Mouse (Mus musculus) liver, postnatal 0 days (tissue): ENCODE data around the gene Pcdh8. TPM values are rescaled to one million over a fixed set of nuclear protein-coding genes. Genes with fewer than 3 reads are reported as not detected.
A peak's percentile ranks its signal among the peaks of the same experiment; 100 is the strongest.

ENCODE experiments used
- ATAC-seq: fragments of 200-750 bp; cut with Nextera tagmentation; 2 replicates; pipeline ENCODE4 v1.8.0; 2017; ENCODE audit warnings: mild to moderate bottlenecking, moderate library complexity
- DNase-seq: peaks from one replicate; pipeline ENCODE4 v3.0.0-alpha.2; 2016
- H3K27ac ChIP-seq: fragments of 300-500 bp; sonication (generic); 2 replicates; pipeline ENCODE4 v1.5.1; 2014; ENCODE audit warnings: antibody characterized with exemption, moderate library complexity, mild to moderate bottlenecking, low read depth
- H3K27me3 ChIP-seq: fragments of 300-500 bp; sonication (generic); 2 replicates; pipeline ENCODE4 v1.6.1; 2014; ENCODE audit warnings: low read length, control low read depth, mixed read lengths; ENCODE audit not compliant: insufficient read depth
- H3K36me3 ChIP-seq: fragments of 300-500 bp; sonication (generic); replicated peaks from 2 replicates; pipeline ENCODE4 v1.6.1; 2014; ENCODE audit warnings: mild to moderate bottlenecking, control low read depth, low read length, moderate library complexity, mixed read lengths; ENCODE audit not compliant: insufficient read depth
- H3K4me1 ChIP-seq: fragments of 300-500 bp; sonication (generic); 2 replicates; pipeline ENCODE4 v1.6.1; 2014; ENCODE audit warnings: antibody characterized with exemption, mild to moderate bottlenecking, control low read depth; ENCODE audit not compliant: insufficient read depth
- H3K4me2 ChIP-seq: fragments of 300-500 bp; sonication (generic); 2 replicates; pipeline ENCODE4 v1.6.1; 2014; ENCODE audit warnings: low read depth, mild to moderate bottlenecking, low read length, moderate library complexity, mixed read lengths
- H3K4me3 ChIP-seq: fragments of 300-500 bp; sonication (generic); 2 replicates; pipeline ENCODE4 v1.5.1; 2014; ENCODE audit warnings: low read depth, low read length
- H3K9ac ChIP-seq: fragments of 300-500 bp; sonication (generic); replicated peaks from 2 replicates; pipeline ENCODE4 v1.6.1; 2014; ENCODE audit warnings: mild to moderate bottlenecking, moderate library complexity
- H3K9me3 ChIP-seq: fragments of 300-500 bp; sonication (generic); 2 replicates; pipeline ENCODE4 v1.6.1; 2016; ENCODE audit warnings: mild to moderate bottlenecking, control low read depth, low read length, mixed read lengths
- CTCF ChIP-seq: sonication (generic); IDR thresholded peaks from 2 replicates; pipeline ENCODE4 v1.5.1; 2016; ENCODE audit warnings: antibody characterized with exemption, low read depth
- EP300 ChIP-seq: IDR thresholded peaks from 2 replicates; pipeline ENCODE4 v1.6.1; 2016; ENCODE audit warnings: antibody characterized with exemption, low read depth, mild to moderate bottlenecking
- WGBS: fragments of 180-500 bp; shearing (Covaris S2); extraction: QIAGEN DNeasy Blood & Tissue Kit; methylation state at CpG from one replicate; pipeline ENCODE4 v1.1.7; 2014; ENCODE audit not compliant: insufficient replicate concordance; 5-methylcytosine and 5-hydroxymethylcytosine counted together
- microRNA counts: library from miRNA; unstranded; fragments of <30 nt; microRNA quantifications from one replicate; lab custom pipeline; 2015
- microRNA-seq: library from miRNA; unstranded; fragments of <30 nt; microRNA quantifications from one replicate; pipeline ENCODE4, GENCODE M21; 2016
- polyA plus RNA-seq: library from polyadenylated mRNA; unstranded; fragments of >200 nt; fragmentation: Nextera tagmentation; extraction: Ambion mirVana; gene quantifications from 2 replicates; pipeline ENCODE4 v1.2.1, GENCODE M21; 2015

Pcdh8 gene
- polyA plus RNA-seq, 1 experiment from 2014 or later: not detected

- Histone ChIP-seq H3K4me1 (no peaks in the 10 kb centered on the region), H3K27me3 (no peaks in the 10 kb centered on the region), H3K9me3 (no peaks in the 10 kb centered on the region), H3K4me3 (no peak overlapping the region), H3K36me3 (no peaks in the 10 kb centered on the region), H3K27ac (no peak overlapping the region), H3K9ac (no peak overlapping the region), H3K4me2 (no peak overlapping the region)
- WGBS: 51% methylated on average over 9 of the region's 9 CpGs
- peak; percentile 40 for TF ChIP-seq CTCF
- no peak for TF ChIP-seq EP300
- ATAC-seq (no peak), DNase-seq (no peak)
Measured at GRCm38 (mm10) chr14:79737642-79738379, 33.3 kb downstream of the Pcdh8 start.

GRCm38 (mm10) chr14:79736781-79737180, 34.3 kb downstream of the Pcdh8 start:
- WGBS: 69% methylated on average over 6 of the region's 6 CpGs
- Histone ChIP-seq H3K9ac (no peak overlapping the region), H3K27me3 (no peaks in the 10 kb centered on the region), H3K4me1 (no peaks in the 10 kb centered on the region), H3K27ac (no peak overlapping the region), H3K4me2 (no peak overlapping the region), H3K9me3 (no peaks in the 10 kb centered on the region), H3K36me3 (no peaks in the 10 kb centered on the region), H3K4me3 (no peak overlapping the region)
- no peak for DNase-seq
- no peak for ATAC-seq
- TF ChIP-seq CTCF (no peak), EP300 (no peak)

DNA sequence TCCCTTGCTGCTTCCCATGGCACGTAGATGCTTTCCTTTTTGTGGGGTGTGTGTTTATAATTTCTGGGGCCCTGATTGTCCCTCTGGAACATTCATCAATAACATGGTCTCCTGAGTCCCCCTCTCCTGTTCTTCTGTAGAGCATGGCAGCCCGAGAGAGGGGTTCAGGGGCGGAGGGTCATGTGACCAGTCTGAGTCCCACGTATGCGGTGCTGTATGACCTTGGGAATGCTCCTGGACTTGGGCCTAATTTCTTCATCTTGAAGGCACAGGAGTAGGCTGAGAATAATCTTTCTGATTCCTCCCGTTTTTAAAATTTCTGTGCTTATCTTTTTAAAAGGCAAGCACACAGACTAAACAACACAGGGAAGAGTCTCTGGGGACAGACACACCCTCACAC, 37.6 kb downstream of the Pcdh8 start:
- Histone ChIP-seq H3K9me3 (no peaks in the 10 kb centered on the region), H3K4me1 (no peaks in the 10 kb centered on the region), H3K4me3 (no peak overlapping the region), H3K27me3 (no peaks in the 10 kb centered on the region), H3K4me2 (no peak overlapping the region), H3K9ac (no peak overlapping the region), H3K27ac (no peak overlapping the region), H3K36me3 (no peaks in the 10 kb centered on the region)
- no peak for DNase-seq
- no peak for ATAC-seq
- no peak for TF ChIP-seq EP300
- no peak for TF ChIP-seq CTCF
- WGBS: 68% methylated on average over 6 of the region's 6 CpGs

GRCm38 (mm10) chr14:79728811-79729210, 42.3 kb downstream of the Pcdh8 start:
- Histone ChIP-seq H3K4me1 (no peaks in the 10 kb centered on the region), H3K9ac (no peak overlapping the region), H3K27me3 (no peaks in the 10 kb centered on the region), H3K4me2 (no peak overlapping the region), H3K9me3 (no peaks in the 10 kb centered on the region), H3K4me3 (no peak overlapping the region), H3K36me3 (no peaks in the 10 kb centered on the region), H3K27ac (no peak overlapping the region)
- 59% methylated on average over 6 of the region's 6 CpGs for WGBS
- TF ChIP-seq EP300: no peak
- TF ChIP-seq CTCF: no peak
- no peak for DNase-seq
- no peak for ATAC-seq

DNA sequence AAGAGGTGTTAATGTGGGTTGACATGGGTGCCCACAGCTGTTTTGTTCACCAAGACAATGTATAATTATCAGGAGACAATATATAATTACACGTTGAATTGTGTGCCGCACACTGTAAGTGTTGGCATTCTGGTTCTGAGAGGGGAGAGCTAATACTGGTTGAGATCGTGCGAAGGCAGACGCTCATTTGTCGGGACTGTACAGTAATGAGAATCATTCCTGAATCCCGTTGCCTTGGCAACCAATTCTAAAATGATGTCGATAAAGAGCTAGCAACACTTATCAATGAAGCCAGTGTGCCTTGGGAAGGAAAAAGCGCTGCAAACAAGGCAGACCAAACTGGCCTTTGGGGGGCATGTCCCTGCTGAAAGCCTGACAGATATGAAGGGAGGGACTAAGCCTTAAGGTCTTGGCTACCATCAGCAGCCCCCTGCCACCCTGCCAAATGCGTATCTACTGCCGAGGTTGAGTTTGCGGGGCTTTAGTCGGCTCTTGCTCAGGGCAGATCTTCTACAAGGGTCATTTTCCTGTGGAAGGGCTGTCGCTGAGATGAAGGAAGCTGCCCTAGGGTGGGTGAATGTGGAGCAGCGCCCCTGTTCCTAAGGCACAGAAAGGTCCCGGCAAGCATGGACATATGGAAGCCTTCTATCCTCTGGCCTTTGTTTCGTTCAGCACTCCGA, 47.0 kb downstream of the Pcdh8 start:
- ATAC-seq (no peak), DNase-seq (no peak)
- no peak overlapping the region for H3K27ac ChIP-seq
- no peaks in the 10 kb centered on the region for H3K9me3 ChIP-seq
- H3K4me1 ChIP-seq: no peaks in the 10 kb centered on the region
- 82% methylated on average over 18 of the region's 18 CpGs for WGBS
- no peaks in the 10 kb centered on the region for H3K27me3 ChIP-seq
- H3K4me3 ChIP-seq: no peak overlapping the region
- H3K4me2 ChIP-seq: no peak overlapping the region
- no peak overlapping the region for H3K9ac ChIP-seq
- no peak for TF ChIP-seq EP300
- TF ChIP-seq CTCF: no peak
- H3K36me3 ChIP-seq: no peaks in the 10 kb centered on the region

DNA sequence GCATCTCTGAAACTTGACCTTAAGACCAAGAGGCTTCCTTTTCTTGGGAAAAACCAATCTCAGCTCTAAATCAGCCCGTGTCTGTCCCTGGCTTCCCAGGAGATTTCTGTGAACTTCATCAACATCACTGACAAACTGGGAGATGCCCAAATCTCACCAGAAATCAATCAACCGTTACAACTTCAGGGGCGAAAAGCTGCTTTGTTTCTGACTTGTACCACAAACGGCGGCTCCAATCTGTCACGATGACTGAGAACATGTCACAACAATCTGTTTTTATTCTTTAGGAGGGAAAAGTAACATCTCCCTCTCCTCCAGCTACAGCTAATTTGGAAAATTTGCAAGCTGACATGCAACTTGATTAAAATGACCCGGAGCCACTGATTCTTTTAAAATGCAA, 48.9 kb downstream of the Pcdh8 start:
- Histone ChIP-seq H3K4me2 (no peak overlapping the region), H3K36me3 (no peaks in the 10 kb centered on the region), H3K4me1 (no peaks in the 10 kb centered on the region), H3K27me3 (no peaks in the 10 kb centered on the region), H3K9ac (no peak overlapping the region), H3K9me3 (no peaks in the 10 kb centered on the region), H3K4me3 (no peak overlapping the region), H3K27ac (no peak overlapping the region)
- TF ChIP-seq CTCF: no peak
- TF ChIP-seq EP300: no peak
- DNase-seq (no peak), ATAC-seq (no peak)
- WGBS: 73% methylated on average over 7 of the region's 7 CpGs

MicroRNAs within 50 kb of the gene (microRNA counts, 519-probe panel; counts per million panel counts)
- microRNA mmu-miR-759 (lab: Ali Mortazavi, UCI): not detected

Small RNA genes lying within 50 kb of the gene (microRNA-seq; reads per million reads assigned to microRNA genes)
- gene Mir759: not detected

Other genes starting within 250 kb of the Pcdh8 start
- 33.2 and 33.5 TPM in 2 replicates for gene Sugt1, start 183.6 kb downstream of the Pcdh8 start, polyA plus RNA-seq
- 0.12 and 0.23 TPM in 2 replicates for gene Cnmd, start 109.1 kb downstream of the Pcdh8 start, polyA plus RNA-seq
- gene Olfm4, start 212.8 kb upstream of the Pcdh8 start, polyA plus RNA-seq: 30.9 and 34.1 TPM in 2 replicates